Mouse (Mus musculus): ENCODE results near the gene Insl3. TPM values are rescaled to one million over a fixed set of nuclear protein-coding genes. Genes with fewer than 3 reads are reported as not detected.
"Not testable (repeated sequence)": the region's sequence is repeated elsewhere in the genome, so short reads cannot be mapped to it uniquely, and the experiment has no call there.

Gene Insl3
- total and polyA plus RNA-seq, 3 experiments = 0.54 to 4.4 TPM; not detected in 1

GRCm38 (mm10) chr8:71703400-71703799, 14.4 kb downstream of the Insl3 start:
- not testable (repeated sequence) for H3K36me3 ChIP-seq (ENCODE audit: control insufficient read depth in 1 of 2, insufficient read depth in 2 of 2, low read length in 2 of 2); H3K79me2 ChIP-seq (ENCODE audit: control insufficient read depth, insufficient read depth, low read length, poor library complexity); H3K9me3 ChIP-seq (replicated peaks; ENCODE audit: insufficient read depth, low read length); H3K4me3 ChIP-seq (ENCODE audit: control insufficient read depth in 1 of 2, insufficient read depth in 1 of 2, low read depth in 2 of 2, low read length in 2 of 2); H3K27me3 ChIP-seq (ENCODE audit: control insufficient read depth in 1 of 2, insufficient read depth in 2 of 2, low read length in 2 of 2); DNase-seq (ENCODE audit: low read depth, low spot score); H3K9ac ChIP-seq (ENCODE audit: control insufficient read depth, low read depth, low read length, poor library complexity, severe bottlenecking)
- peak; percentile 10; the same call in 1 of the 2 replicates for TF ChIP-seq TBP (IDR thresholded peaks at IDR 0.05; ENCODE audit: low read depth, low read length)
- Histone ChIP-seq H3K4me1 (ENCODE audit: control insufficient read depth in 1 of 2, insufficient read depth in 2 of 2, low read length in 2 of 2) (peaks cover 10 to 21% of the 10 kb centered on the region in 2 experiments), H3K27ac (ENCODE audit: control insufficient read depth, low read depth, low read length) (0 out of 2 replicates have a peak overlapping the region, but pooled peaks have one; percentile 24)

GRCm38 (mm10) chr8:71707874-71708273, 18.9 kb downstream of the Insl3 start:
- peak; percentile 83 for DNase-seq (ENCODE audit: low read depth, low spot score)
- Histone ChIP-seq H3K4me1 (ENCODE audit: control insufficient read depth in 1 of 2, insufficient read depth in 2 of 2, low read length in 2 of 2) (peaks cover 2 to 4% of the 10 kb centered on the region in 2 experiments; a peak in 3 of 4 replicates), H3K36me3 (ENCODE audit: control insufficient read depth in 1 of 2, insufficient read depth in 2 of 2, low read length in 2 of 2) (no peaks in the 10 kb centered on the region; a peak in 1 of 4 replicates), H3K27me3 (ENCODE audit: control insufficient read depth in 1 of 2, insufficient read depth in 2 of 2, low read length in 2 of 2) (no peaks in the 10 kb centered on the region), H3K79me2 (ENCODE audit: control insufficient read depth, insufficient read depth, low read length, poor library complexity) (no peaks in the 10 kb centered on the region), H3K27ac (ENCODE audit: control insufficient read depth, low read depth, low read length) (no peak overlapping the region), H3K4me3 (ENCODE audit: control insufficient read depth in 1 of 2, insufficient read depth in 1 of 2, low read depth in 2 of 2, low read length in 2 of 2) (peak overlapping the region in 1 of 2 experiments; percentile 36; a peak in 2 of 4 replicates), H3K9ac (ENCODE audit: control insufficient read depth, low read depth, low read length, poor library complexity, severe bottlenecking) (no peak overlapping the region), H3K9me3 (replicated peaks; ENCODE audit: insufficient read depth, low read length) (no peaks in the 10 kb centered on the region)
- TF ChIP-seq CTCF (IDR thresholded peaks at IDR 0.05 in 2 of 3, conservative IDR thresholded peaks at IDR 0.05 in 1 of 3; ENCODE audit: control insufficient read depth in 1 of 3, insufficient read depth in 1 of 3, low read depth in 2 of 3, low read length in 3 of 3, poor library complexity in 1 of 3, severe bottlenecking in 1 of 3) = peak; percentile 85 to 95 (median 91)
- TF ChIP-seq SIN3A (IDR thresholded peaks at IDR 0.05; ENCODE audit: low read length) = no peak
- TF ChIP-seq NRF1 (IDR thresholded peaks at IDR 0.05; ENCODE audit: insufficient read depth, low read depth, low read length, poor library complexity, severe bottlenecking) = no peak
- TF ChIP-seq POLR2AphosphoS5 (IDR thresholded peaks at IDR 0.05; ENCODE audit: borderline replicate concordance, low read depth, low read length) = no peak
- TF ChIP-seq RAD21 (IDR thresholded peaks at IDR 0.05; ENCODE audit: low read depth, low read length) = peak; percentile 86
- no peak for TF ChIP-seq USF1 (IDR thresholded peaks at IDR 0.05; ENCODE audit: low read depth, low read length)
- TF ChIP-seq MAZ (IDR thresholded peaks at IDR 0.05; ENCODE audit: low read depth, low read length) = no peak
- no peak for TF ChIP-seq E2F4 (IDR thresholded peaks at IDR 0.05; ENCODE audit: borderline replicate concordance, low read depth, low read length)
- TF ChIP-seq CHD2 (IDR thresholded peaks at IDR 0.05; ENCODE audit: low read length) = no peak
- peak; percentile 55 for TF ChIP-seq ZC3H11A (IDR thresholded peaks at IDR 0.05; ENCODE audit: low read depth, low read length)
- TF ChIP-seq TCF12 (IDR thresholded peaks at IDR 0.05; ENCODE audit: low read depth, low read length) = no peak
- TF ChIP-seq SMC3 (IDR thresholded peaks at IDR 0.05; ENCODE audit: low read depth, low read length) = peak; percentile 80
- no peak for TF ChIP-seq EP300 (IDR thresholded peaks at IDR 0.05; ENCODE audit: low read depth in 1 of 2, low read length in 2 of 2)
- no peak for TF ChIP-seq TAL1 (IDR thresholded peaks at IDR 0.05; ENCODE audit: low read length)
- TF ChIP-seq MXI1 (IDR thresholded peaks at IDR 0.05; ENCODE audit: low read depth, low read length) = no peak
- TF ChIP-seq CHD1 (IDR thresholded peaks at IDR 0.05; ENCODE audit: low read depth, low read length) = no peak
